Mouse (Mus musculus): ENCODE measurements around the gene Faap20. TPM values are rescaled to one million over a fixed set of nuclear protein-coding genes. Genes with fewer than 3 reads are reported as not detected.

Faap20 gene
- total and polyA plus RNA-seq, 3 experiments, result 31.0 to 45.0 (median 36.4) TPM

DNA sequence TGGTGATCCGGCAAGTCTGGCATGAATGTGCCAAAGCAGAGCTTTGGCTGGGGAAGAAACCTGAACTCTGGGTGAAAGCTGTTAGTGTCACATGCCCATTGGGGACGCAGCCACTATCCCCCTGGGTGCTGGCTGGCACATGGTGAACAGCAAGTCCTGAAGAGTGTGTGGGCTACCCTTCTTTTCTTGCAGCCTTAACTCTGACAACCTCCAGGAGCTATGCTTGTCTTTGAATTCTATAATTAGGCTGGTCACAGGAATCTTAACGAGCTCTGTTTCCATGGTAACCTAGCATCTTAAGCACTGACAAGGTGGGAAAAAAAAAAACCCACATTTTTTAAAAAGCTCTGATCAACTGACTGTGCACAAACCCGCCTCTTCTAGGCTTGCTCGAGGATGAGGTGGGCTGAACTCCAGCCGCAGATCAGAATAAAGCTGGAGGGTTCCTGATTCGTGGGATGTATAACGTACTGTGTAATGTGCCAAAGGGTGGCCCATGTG, 56.0 kb downstream of the Faap20 start:
- Histone ChIP-seq H3K9ac (ENCODE audit: insufficient read depth, low read depth) (no peak overlapping the region), H3K79me2 (replicated peaks; ENCODE audit: control insufficient read depth, extremely low read depth, insufficient read depth, poor library complexity, severe bottlenecking) (no peaks in the 10 kb centered on the region), H3K4me3 (replicated peaks in 1 of 3; ENCODE audit: low read depth in 2 of 3, low read length in 2 of 3, poor library complexity in 1 of 3) (no peak overlapping the region), H3K9me3 (replicated peaks; ENCODE audit: low read length) (no peaks in the 10 kb centered on the region), H3K27me3 (replicated peaks) (peaks cover 24% of the 10 kb centered on the region), H3K4me1 (ENCODE audit: control insufficient read depth in 1 of 2, insufficient read depth in 2 of 2) (peaks cover 26 to 41% of the 10 kb centered on the region in 2 experiments), H3K4me2 (ENCODE audit: insufficient read depth, low read depth, poor library complexity, severe bottlenecking) (no peak overlapping the region), H3K27ac (ENCODE audit: insufficient read depth, low read depth) (no peak overlapping the region), H3K36me3 (replicated peaks in 1 of 2; ENCODE audit: control insufficient read depth in 1 of 2, insufficient read depth in 1 of 2, low read length in 1 of 2) (no peaks in the 10 kb centered on the region)
- dilution Hi-C loops (cut with MboI; ENCODE audit: extremely low pct_ligation_motif_present, extremely low pct_unique_long_range_greater_than_20kb, low sequenced_read_pairs) (no loop called here), in situ Hi-C loops (cut with MboI; ENCODE audit: low pct_ligation_motif_present, low pct_unique_long_range_greater_than_20kb, low sequenced_read_pairs) (loop anchor here (5.0 kb wide), 1 partner anchor 43 kb away; no protein-coding TSS in a partner anchor)
- TF ChIP-seq MEF2A (IDR thresholded peaks at IDR 0.05; ENCODE audit: borderline replicate concordance, low read depth, low read length) (no peak), ELF1 (IDR thresholded peaks at IDR 0.05; ENCODE audit: low read depth, low read length) (no peak), RAD21 (IDR thresholded peaks at IDR 0.05; ENCODE audit: low read depth, low read length) (no peak), MYC (IDR thresholded peaks at IDR 0.05; ENCODE audit: low read depth, low read length) (no peak), JUND (conservative IDR thresholded peaks at IDR 0.05; ENCODE audit: low read depth, low read length) (no peak), POLR2A (IDR thresholded peaks at IDR 0.05; ENCODE audit: low read depth, low read length) (no peak), MAZ (IDR thresholded peaks at IDR 0.05; ENCODE audit: low read depth, low read length) (no peak), ZMIZ1 (IDR thresholded peaks at IDR 0.05; ENCODE audit: low read depth, low read length) (no peak), CHD2 (IDR thresholded peaks at IDR 0.05; ENCODE audit: low read length) (no peak), ZNF384 (IDR thresholded peaks at IDR 0.05; ENCODE audit: low read depth, low read length) (no peak), USF2 (conservative IDR thresholded peaks at IDR 0.05; ENCODE audit: low read depth, low read length) (no peak), GABPA (IDR thresholded peaks at IDR 0.05; ENCODE audit: insufficient replicate concordance, low read depth, low read length) (no peak), HCFC1 (IDR thresholded peaks at IDR 0.05; ENCODE audit: low read depth, low read length) (no peak)
- DNase-seq (ENCODE audit: extremely low read depth), result no peak

Other genes starting within 250 kb of the Faap20 start
- gene Plch2, start 193.0 kb upstream of the Faap20 start, total RNA-seq (2012; rRNA removed), result 0.38 and 0.47 TPM in 2 replicates
- gene Plch2, start 193.0 kb upstream of the Faap20 start, total RNA-seq (2014; rRNA removed), result 0.04 and 0.09 TPM in 2 replicates
- 0.16 and 0.17 TPM in 2 replicates for gene Plch2, start 193.0 kb upstream of the Faap20 start, polyA plus RNA-seq (2012; ENCODE audit: insufficient read length, low read depth)
- gene Pex10, start 182.8 kb upstream of the Faap20 start, total RNA-seq (2012; rRNA removed), result 15.7 and 21.9 TPM in 2 replicates
- gene Pex10, start 182.8 kb upstream of the Faap20 start, total RNA-seq (2014; rRNA removed), result 9.2 and 10.2 TPM in 2 replicates
- 14.2 and 15.6 TPM in 2 replicates for gene Pex10, start 182.8 kb upstream of the Faap20 start, polyA plus RNA-seq (2012; ENCODE audit: insufficient read length, low read depth)
- gene Rer1, start 163.4 kb upstream of the Faap20 start, total RNA-seq (2012; rRNA removed), result 126 and 138 TPM in 2 replicates
- 221 and 232 TPM in 2 replicates for gene Rer1, start 163.4 kb upstream of the Faap20 start, total RNA-seq (2014; rRNA removed)
- gene Rer1, start 163.4 kb upstream of the Faap20 start, polyA plus RNA-seq (2012; ENCODE audit: insufficient read length, low read depth), result 123 and 135 TPM in 2 replicates
- gene Morn1, start 163.2 kb upstream of the Faap20 start, total RNA-seq (2012; rRNA removed), result 7.1 and 8.7 TPM in 2 replicates
- gene Morn1, start 163.2 kb upstream of the Faap20 start, total RNA-seq (2014; rRNA removed), result 4.0 and 4.2 TPM in 2 replicates
- gene Morn1, start 163.2 kb upstream of the Faap20 start, polyA plus RNA-seq (2012; ENCODE audit: insufficient read length, low read depth), result 3.8 and 6.3 TPM in 2 replicates
- 9.9 and 10.1 TPM in 2 replicates for gene Ski, start 27.2 kb upstream of the Faap20 start, total RNA-seq (2012; rRNA removed)
- gene Ski, start 27.2 kb upstream of the Faap20 start, total RNA-seq (2014; rRNA removed), result 3.3 and 4.1 TPM in 2 replicates
- 14.1 and 17.9 TPM in 2 replicates for gene Ski, start 27.2 kb upstream of the Faap20 start, polyA plus RNA-seq (2012; ENCODE audit: insufficient read length, low read depth)
- 8.4 and 11.8 TPM in 2 replicates for gene Prkcz, start 111.6 kb downstream of the Faap20 start, total RNA-seq (2012; rRNA removed)
- gene Prkcz, start 111.6 kb downstream of the Faap20 start, total RNA-seq (2014; rRNA removed), result 0.16 TPM in 1 of 2 replicates, not detected in the other
- 1.6 and 2.5 TPM in 2 replicates for gene Prkcz, start 111.6 kb downstream of the Faap20 start, polyA plus RNA-seq (2012; ENCODE audit: insufficient read length, low read depth)
- gene Gabrd, start 148.3 kb downstream of the Faap20 start, total RNA-seq (2012; rRNA removed), result 0.08 and 0.13 TPM in 2 replicates
- not detected in 2 replicates for gene Gabrd, start 148.3 kb downstream of the Faap20 start, total RNA-seq (2014; rRNA removed)
- gene Gabrd, start 148.3 kb downstream of the Faap20 start, polyA plus RNA-seq (2012; ENCODE audit: insufficient read length, low read depth), result not detected in 2 replicates
- gene Cfap74, start 159.4 kb downstream of the Faap20 start, total RNA-seq (2012; rRNA removed), result 8.5 and 8.6 TPM in 2 replicates
- 4.7 and 5.2 TPM in 2 replicates for gene Cfap74, start 159.4 kb downstream of the Faap20 start, total RNA-seq (2014; rRNA removed)
- gene Cfap74, start 159.4 kb downstream of the Faap20 start, polyA plus RNA-seq (2012; ENCODE audit: insufficient read length, low read depth), result 4.7 and 6.2 TPM in 2 replicates
- 0.13 and 0.59 TPM in 2 replicates for gene Tmem52, start 219.3 kb downstream of the Faap20 start, total RNA-seq (2012; rRNA removed)
- gene Tmem52, start 219.3 kb downstream of the Faap20 start, total RNA-seq (2014; rRNA removed), result not detected in 2 replicates
- gene Tmem52, start 219.3 kb downstream of the Faap20 start, polyA plus RNA-seq (2012; ENCODE audit: insufficient read length, low read depth), result 0.34 TPM in 1 of 2 replicates, not detected in the other
- 106 and 134 TPM in 2 replicates for gene Gnb1, start 241.6 kb downstream of the Faap20 start, total RNA-seq (2012; rRNA removed)
- gene Gnb1, start 241.6 kb downstream of the Faap20 start, total RNA-seq (2014; rRNA removed), result 72.8 and 88.0 TPM in 2 replicates
- gene Gnb1, start 241.6 kb downstream of the Faap20 start, polyA plus RNA-seq (2012; ENCODE audit: insufficient read length, low read depth), result 407 and 450 TPM in 2 replicates